Mouse (Mus musculus) CH12F3 (cell line): ENCODE data around the gene Accs.

ENCODE experiments used
- in situ Hi-C: fragments of 300-500 bp; cut with MboI; formaldehyde crosslinking; loops from 2 replicates; pipeline ENCODE4 v1.14.3; 2020; ENCODE audit warnings: low sequenced_read_pairs

Gene Accs

DNA sequence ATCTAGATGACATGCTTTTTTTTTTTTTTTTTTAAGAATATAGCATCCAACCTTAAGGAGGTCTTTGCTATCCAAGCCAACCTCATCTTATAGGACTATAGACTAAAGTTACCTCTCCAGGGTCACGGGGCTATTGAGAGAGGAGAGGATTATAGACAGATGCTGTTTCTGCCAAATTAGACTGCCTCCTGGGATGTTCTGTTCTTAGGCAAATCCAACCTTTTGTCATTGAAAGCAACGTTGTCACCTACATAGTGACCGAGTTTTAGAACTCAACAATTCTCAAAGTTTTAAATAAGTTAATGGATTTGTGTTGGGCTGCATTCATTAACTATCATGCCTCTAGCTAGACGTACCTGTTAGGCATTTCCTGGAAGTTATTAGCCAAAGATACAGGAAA is 13.5 kb upstream of the Accs start:
- in situ Hi-C loops: no loop called here

DNA sequence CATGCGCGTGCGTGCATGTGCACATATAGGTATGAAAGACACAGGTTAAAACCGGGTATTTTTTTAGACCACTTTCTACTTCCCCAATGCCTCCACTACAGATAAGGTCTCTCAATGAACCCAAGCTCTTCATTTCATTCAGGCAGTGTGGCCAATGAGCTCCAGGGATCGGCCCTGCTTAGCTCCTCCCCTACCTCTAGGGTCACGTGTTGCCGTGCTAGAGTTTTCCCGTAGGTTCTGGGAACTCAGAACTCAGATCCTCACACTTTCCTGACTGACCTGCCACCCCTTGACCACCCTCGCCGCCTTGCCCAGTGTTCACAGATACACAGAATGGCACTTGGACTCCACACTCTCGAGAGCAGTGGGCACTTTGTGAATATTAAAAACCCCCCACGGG is 9.1 kb upstream of the Accs start:
- in situ Hi-C loops: no loop called here

DNA sequence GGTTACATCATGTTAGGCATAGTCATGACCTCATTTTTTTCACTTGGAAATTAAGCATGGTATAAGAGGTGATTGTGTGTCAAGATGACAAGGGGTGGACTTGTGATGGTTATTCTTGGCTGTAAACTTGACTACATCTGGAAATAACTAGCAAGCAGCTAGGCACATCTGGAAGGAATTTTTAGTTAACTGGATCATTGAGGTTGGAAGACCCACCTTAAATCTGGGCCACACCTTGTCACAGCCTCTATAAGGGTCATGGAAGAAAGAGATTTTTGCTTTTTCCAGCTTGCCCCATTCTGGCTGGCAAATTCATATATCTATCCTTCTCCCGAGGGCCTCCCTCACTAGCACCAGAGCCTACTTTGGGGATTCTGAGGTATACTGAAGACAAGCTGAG is 1.6 kb upstream of the Accs start:
- in situ Hi-C loops: no loop called here

DNA sequence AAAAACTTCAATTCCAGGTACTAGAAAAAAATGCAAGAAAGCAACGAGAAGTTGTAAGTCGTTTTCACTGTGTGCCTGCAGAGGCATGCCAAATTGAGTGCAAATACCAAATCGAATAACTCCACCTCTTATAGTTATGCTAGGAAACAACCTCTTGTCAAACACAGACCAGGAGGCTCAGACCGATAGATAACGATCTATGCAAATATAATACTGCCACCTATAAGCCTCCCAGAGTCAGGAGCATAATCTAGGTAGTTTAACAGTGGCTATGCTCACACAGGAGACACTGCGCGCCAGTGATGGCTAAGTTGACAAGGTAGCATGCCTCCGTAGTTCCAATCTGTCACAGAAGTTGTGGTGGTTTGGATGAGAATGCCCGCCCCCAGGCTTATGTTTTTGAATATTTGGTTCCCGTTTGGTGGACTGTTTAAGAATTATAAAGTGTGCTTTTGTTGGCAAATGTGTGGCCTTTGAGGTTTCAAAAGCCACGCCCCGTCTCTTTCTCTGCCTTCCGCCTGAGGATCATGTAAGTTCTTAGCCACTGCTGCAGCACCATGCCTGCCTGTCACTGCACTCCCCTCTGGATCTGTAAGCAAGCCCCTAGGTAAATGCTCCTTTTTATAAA is 688 bp upstream of the Accs start:
- in situ Hi-C loops: no loop called here

DNA sequence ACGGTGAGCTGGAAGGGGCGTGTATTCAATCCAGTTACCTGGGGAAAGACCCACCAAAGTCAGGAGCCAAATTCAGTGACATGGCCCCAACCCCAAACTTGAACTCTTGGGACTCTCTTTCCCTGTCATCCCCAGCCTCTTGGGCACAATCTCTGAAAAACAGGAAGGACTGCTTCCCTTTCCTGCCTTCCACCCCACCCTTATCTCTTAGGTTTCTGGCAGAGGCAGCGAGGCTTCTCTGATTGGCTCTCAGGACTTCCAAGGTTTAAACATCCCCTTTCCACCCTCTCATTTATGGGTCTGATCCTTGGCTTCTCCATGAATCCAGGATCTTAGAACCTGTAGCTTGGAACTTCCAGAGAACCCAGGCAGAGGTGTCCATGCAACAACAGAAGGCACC is 8.4 kb downstream of the Accs start:
- in situ Hi-C loops: no loop called here

DNA sequence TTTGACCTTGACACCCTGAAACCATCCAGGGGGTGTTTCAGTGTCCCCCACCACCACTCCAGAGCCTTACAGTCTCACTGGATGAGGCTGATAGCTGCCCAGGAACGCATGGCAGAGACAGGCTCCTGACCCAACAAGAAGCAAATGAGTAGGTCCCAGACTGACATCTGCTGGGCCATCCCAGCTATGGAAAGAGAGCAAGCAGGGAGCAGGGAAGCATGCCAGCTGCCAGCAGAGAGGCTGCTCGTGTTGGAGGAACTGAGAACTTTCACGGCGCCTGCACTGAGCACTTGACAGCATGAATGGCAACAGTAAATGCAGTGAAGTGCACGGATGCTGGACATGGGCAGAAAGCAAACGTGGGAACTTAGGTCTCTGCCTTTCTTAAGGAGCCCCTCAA is 9.6 kb downstream of the Accs start:
- in situ Hi-C loops: no loop called here

DNA sequence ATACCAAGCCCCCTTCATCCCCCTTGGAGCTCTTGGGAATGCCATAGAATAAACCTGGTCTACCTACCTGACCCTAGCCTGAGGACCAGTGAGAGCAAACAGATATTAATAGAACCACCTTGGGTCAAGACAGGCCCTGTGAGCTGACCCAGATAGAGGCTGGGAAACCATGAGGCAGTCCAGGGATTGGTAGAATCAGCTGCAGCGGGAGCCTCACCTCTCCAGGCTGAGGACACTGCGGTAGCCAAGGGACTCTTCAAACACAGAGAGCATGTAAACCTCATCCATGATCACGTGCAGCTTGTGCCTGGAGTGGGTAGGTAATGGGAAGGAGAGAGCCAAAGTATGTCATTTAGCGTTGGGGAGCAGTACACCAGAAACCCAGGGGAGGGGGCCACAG is 10.8 kb downstream of the Accs start:
- in situ Hi-C loops: no loop called here

DNA sequence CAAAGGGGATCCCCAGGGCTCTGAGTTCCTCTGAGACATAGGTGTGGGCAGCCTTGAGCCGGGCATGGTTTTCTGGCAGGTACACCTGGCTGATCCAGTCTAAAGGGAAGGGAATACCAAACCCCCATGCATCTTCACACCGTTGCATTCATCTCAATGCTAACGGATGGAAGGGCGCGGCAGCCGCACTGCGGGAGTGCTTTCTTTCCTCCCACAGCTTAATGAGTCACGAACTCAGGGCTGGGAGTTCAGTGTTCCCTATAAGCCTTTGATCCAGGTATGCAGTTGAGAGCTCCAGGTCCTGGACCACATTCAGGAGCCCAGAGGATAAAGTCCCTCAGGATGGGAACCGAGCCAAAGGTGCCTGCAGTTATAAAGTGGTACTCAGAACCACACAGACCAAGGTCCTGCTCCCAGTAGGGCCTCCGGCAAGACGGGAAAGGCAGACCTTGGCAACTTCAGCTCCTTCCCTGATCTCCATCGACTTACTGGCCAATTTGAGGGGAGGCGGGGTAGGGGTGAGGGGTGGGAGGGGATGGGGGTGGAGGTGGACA is 13.4 kb downstream of the Accs start:
- in situ Hi-C loops: no loop called here

DNA sequence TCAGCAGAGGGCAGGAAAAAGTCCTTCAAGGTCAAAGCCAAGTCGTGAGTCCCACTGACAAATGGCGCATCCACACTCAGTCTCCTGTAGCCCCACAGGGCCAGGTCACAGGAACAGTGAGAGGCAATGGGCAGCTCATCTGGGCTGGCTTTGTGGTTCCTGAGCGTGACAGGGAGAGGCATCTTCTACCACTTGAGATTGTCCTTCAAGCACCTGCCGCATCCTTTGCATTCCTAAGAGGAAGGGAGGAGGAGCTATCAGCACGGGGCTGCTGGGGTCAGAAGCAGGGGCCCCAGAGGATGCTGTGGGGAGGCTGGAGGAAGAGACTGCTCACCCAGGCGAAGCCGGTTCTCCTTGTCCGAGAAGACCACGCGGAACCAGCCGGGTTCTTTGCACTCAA is 14.1 kb downstream of the Accs start:
- in situ Hi-C loops: no loop called here

DNA sequence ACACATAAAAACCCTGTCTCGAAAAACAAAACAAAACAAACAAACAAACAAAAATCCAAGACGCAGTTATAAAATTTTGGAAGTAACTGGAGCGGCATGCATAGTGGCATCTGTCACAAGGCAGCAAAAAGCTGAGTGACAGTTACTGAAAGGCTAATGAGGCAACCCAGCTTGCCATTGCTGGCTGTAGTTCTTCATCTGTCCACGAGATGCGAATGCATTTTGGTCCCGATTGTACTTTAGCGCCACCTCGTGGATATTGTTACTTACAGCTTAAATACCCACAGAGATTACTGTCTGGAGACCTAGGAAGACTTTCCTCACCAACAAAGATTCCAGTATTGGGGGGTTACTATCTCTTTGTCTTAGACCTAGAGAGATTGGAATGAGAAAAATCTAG is 26.2 kb downstream of the Accs start:
- in situ Hi-C loops: no loop called here

DNA sequence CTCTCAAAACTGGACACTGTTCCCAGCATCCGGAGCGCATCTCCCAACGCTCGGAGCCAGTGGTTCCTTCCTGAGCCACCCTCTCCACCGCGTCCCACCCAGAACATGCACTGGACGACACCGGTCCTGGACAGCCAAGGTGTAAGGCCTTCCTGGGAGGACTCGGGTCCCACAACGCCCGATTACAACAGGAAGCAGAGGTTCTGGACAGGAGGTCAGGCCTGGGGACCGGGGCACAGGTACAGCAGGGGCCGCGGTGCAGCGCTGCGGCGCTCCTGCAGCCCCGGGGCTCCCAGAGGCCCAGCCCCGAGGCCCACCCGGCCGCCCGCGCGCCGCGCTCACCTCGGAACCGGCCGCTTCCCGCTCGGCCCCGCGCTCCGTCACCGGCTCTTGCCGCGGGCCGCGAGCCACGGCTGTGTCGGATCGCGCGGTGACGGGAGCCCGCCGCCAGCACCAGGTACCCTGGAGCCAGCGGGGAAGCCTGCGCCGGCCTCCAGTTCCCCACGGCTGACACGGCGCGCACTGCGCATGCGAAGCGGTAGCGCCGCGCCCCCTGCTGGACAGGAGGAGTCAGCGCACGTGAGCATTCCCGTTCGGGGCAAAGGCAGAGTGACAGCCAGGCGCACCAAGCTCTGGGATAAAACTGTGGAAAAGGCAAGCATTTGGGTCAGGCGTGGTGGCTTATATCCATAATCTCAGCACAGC is 27.5 kb downstream of the Accs start, which contains the start of gene Ext2:
Gene Ext2 (minus strand): TSS at position 524 of the 705 bp plus-strand sequence.
- in situ Hi-C loops: no loop called here

DNA sequence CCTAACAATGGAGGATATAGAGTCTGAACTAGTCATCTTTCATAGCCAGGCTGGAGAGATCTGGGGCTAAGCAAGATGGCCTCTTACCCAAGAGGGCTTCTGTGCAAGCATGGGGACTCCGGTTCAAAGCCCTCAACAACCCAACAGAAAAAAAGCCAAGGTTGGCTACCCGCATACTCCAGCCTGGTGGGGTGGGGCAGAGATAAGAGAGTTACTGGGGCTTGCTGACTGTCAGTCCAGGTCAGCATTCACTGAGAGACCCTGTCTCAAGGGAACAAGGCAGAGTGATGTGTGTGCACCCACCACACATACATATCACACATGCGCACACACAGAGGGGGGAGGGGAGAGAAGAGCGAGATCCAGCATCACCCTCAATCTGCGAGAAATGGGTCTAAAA is 32.0 kb downstream of the Accs start:
- in situ Hi-C loops: no loop called here

DNA sequence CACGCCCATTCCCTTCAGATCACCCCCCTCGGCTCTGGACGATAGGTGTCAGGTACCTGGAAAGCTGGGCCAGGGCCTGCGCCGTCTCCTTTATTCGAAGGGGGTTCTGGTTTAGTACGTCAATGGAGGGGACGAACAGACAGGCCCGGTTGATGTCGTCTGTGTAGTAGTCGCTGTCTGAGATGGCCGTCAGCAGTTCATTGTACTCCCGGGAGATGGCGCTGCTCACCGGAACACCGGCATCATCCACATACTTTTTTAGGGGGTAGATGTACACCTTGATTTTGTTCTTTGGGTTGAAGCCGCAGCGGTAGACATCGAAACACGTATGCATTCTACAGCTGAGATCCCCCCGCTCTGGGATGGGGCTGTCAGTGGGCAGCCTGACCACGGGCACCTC is 36.4 kb downstream of the Accs start:
- in situ Hi-C loops: no loop called here

DNA sequence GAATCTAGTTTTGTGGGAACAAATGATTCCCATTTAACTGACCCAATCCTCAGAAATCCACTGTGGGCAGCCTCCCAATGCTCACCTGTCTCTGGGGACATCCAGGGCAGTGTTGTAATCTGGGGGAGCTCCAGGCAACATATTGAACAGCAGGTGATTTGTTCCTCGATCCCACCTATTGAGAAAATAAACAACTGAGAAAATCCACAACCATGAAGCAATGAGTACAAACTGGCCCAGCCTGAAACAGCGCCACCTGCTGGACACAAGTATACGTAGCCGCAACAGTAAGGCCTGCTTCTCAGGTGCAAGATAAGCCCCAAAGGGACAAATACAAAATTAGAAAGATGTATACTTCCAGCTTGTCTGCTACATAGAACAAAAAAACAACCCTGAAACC is 37.9 kb downstream of the Accs start:
- in situ Hi-C loops: no loop called here

DNA sequence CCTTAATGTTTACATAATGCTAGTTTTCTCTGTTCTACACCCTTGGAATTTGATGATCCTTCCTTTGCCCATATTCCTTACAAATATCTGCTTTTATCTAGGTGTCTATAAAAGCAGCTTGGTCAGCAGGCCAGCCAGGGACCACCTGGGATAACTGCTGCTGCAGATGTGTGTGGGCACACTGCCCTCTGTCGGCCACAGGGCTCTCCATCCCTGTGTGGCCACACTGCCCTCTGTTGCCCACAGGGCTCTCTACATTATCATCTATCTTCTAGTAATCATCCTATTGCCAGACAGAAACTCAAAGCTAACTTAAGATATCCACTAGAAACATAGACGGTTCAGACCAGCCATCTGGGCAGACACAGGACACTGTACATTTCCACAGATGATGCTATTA is 39.8 kb downstream of the Accs start:
- in situ Hi-C loops: loop anchor here (10.0 kb wide), 1 partner anchor 335 kb away; no protein-coding TSS in a partner anchor

DNA sequence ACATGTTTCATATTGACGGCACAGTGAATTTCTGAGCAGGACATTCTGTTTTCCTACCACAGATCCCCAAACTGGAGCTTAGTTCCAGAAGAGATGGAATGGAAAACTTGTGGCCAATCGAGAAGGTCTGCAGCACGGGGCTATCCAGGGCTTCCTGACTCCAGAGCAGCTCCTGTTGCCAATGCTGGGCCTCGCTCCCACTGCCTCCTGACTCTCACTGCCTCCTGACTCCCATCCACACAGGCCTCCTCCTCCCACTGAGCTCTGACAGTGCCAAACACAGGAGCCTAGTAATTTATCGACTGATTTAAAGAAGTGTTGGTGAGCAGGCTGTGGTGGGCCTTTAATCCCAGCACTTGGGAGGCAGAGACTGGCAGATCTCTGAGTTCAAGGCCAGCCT is 41.7 kb downstream of the Accs start:
- in situ Hi-C loops: loop anchor here (10.0 kb wide), 1 partner anchor 333 kb away; no protein-coding TSS in a partner anchor

DNA sequence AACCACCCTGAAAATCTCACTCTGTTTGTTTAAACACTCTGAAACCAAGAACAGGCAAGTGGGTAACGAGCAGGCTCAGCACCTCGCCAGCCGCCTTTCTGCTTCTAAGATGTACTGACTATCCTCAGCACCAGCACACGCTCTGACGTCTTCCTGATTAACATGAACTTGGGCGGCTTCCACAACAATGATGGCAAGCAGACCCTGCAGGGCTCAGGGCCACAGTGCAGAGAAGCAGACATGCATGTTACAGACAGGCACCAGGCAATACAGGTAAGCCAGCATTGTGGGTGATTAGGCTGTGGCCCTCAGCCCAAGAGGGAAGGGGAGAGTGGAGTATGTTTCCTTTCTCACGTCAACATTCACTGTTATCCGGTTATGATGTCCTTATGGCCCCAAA is 42.3 kb downstream of the Accs start:
- in situ Hi-C loops: loop anchor here (10.0 kb wide), 1 partner anchor 333 kb away; no protein-coding TSS in a partner anchor

DNA sequence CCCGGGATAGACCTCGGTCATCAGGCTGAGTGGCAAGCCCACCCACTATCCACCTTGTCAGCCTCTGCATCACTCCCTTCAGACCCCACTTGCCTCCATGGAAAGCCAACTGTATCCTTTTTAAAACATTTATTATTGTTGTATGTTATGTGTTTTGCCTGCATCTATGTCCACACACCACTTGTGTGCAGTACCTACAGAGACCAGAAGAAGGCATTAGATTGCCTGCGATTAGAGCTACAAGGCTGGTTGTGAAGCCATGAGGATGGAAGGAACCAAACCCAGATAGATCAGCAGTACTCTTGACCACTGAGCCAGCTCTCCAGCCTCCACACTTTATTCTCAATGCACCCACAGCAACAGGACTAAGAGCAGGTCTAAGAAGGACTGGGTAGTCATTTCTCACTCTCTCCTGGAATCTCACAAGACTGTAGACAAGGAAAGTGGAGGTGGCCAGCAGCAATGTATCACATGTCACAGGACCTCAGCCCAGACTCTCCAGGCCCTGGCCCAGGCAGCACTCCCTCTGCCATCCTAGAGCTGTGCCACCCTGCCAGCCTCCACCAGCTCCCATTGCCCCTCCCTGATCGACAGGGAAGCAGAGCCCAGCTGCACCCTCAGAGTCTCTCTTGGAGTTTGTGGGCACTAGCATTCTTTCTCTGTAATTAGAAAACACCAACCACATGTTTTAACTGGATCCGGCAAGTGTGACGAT is 43.1 kb downstream of the Accs start:
- in situ Hi-C loops: loop anchor here (10.0 kb wide), 1 partner anchor 332 kb away; no protein-coding TSS in a partner anchor

DNA sequence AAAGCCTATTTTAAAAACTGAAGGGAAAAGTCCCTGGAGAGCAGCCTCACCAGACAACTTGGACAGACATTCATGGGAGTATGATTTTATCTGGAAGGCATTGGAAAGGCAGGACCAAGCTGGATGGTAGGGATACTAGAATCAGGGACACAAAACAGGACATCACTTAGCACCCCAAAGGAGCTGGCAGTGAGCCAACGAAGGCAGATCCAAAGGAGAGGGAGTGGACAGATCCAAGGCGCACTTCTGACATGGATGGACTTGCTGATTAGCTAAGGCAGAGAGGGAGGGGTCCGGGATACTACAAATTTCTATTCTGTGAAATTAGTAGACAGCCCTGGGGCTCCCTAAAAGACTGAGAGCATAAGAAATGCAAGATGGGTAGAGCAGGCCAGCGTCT is 44.2 kb downstream of the Accs start:
- in situ Hi-C loops: loop anchor here (10.0 kb wide), 1 partner anchor 331 kb away; no protein-coding TSS in a partner anchor

DNA sequence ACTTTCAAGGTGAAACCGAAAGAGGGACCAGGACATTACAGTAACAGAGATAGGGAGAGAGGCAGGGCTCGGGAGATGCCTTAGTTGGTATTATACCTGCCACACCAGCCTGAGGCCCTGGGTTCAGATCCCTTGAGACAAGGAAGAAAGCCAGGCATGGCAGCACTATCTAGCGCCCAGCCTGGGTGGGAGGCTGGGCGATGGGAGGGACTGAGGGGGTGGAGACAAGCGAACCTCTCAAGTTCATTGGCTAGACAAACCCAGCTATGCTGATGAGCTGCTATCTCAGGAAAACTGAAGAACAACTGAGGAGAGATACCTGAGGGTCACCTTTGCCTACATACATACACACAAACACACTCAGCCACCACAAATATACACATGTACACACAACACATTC is 44.7 kb downstream of the Accs start:
- in situ Hi-C loops: loop anchor here (10.0 kb wide), 1 partner anchor 330 kb away; no protein-coding TSS in a partner anchor

DNA sequence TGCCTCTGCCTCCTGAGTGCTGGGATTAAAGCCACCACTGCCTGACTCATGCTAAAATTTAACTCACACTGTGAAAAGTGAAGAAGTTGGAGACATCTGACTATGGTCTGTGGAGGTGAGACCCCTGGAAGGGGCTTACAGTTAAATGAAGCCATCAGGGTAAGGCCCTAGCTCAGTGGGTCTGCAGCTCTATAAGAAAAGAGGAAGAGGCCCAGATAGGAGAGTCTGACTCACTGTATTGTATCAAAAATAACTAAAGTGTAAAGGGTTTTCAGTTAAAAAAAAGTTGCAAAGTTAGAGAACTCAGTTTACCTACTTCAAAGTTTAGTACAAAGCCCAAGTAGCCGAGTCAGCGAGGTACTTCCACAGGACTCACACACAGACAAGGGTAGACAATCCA is 46.8 kb downstream of the Accs start:
- in situ Hi-C loops: loop anchor here (10.0 kb wide), 1 partner anchor 328 kb away; no protein-coding TSS in a partner anchor
